Mouse (Mus musculus) stomach, postnatal 0 days (tissue): ENCODE data around the gene Nup107.

ENCODE experiments used
- CTCF ChIP-seq: IDR thresholded peaks from 2 replicates; pipeline ENCODE4 v1.5.1; 2016; ENCODE audit warnings: antibody characterized with exemption, low read depth, mild to moderate bottlenecking, moderate library complexity
- EP300 ChIP-seq: optimal IDR thresholded peaks from 2 replicates; pipeline ENCODE3; 2016; ENCODE audit warnings: antibody characterized with exemption

- no peak for TF ChIP-seq CTCF
- TF ChIP-seq EP300: no peak
Measured at GRCm38 (mm10) chr10:117724804-117725361, 67.6 kb downstream of the Nup107 start.
